Mouse (Mus musculus): ENCODE measurements around the gene Mrps33.

- TF ChIP-seq CTCF (conservative IDR thresholded peaks at IDR 0.05; ENCODE audit: insufficient read depth, insufficient read length, low read depth, low read length) = no peak
- TF ChIP-seq POLR2A (IDR thresholded peaks at IDR 0.05; ENCODE audit: low read depth, low read length) = no peak
Measured at GRCm38 (mm10) chr6:39783521-39783920, 27.3 kb downstream of the Mrps33 start.
